Comparison of ENCODE assay signal across 11 mouse cellular contexts in genomic region chr17:7656503-7656902, GRCm38 (mm10).
DNase-seq lines count a peak whose midpoint lies in the region; ATAC-seq and TF ChIP-seq lines count a peak whose summit lies in the region.
"Had no signal": no experiment of that assay in that cellular context is flagged by ENCODE, and none has a peak within 500 bp of the region (broad histone marks: within the 10 kb centered on the region; RNA-seq: fewer than 3 reads in every experiment).

No protein-coding gene starts in this region.

- H3K4me3 ChIP-seq in kidney, adult 2 months (ENCODE audit: insufficient read depth, low read depth, low read length), result no peak overlapping the region
- H3K4me3 ChIP-seq: forebrain, embryonic 12.5 days; lung, embryonic 15.5 days had no signal

- no peak overlapping the region for H3K27ac ChIP-seq in kidney, adult 2 months (ENCODE audit: insufficient read depth, low read depth, low read length)
- H3K27ac ChIP-seq: forebrain, embryonic 12.5 days; lung, embryonic 15.5 days had no signal

- no peak for TF ChIP-seq POLR2A in kidney, adult 2 months (IDR thresholded peaks at IDR 0.05; ENCODE audit: low read depth, low read length)

- peak; percentile 2 for DNase-seq in kidney, adult 9 months
- DNase-seq in kidney, adult 2 months, result no peak
- DNase-seq in 416B (ENCODE audit: low read depth), result peak; percentile 21
- DNase-seq in ES-CJ7 (ENCODE audit: low read depth, low spot score), result peak; percentile 55
- DNase-seq in embryo, embryonic 9.5 days (ENCODE audit: extremely low spot score), result peak; percentile 6
- DNase-seq: kidney, postnatal 4 days; left cerebral cortex, postnatal 4 days had no signal

- H3K4me1 ChIP-seq in kidney, adult 2 months (ENCODE audit: control insufficient read depth, insufficient read depth, low read length), result no peaks in the 10 kb centered on the region
- H3K4me1 ChIP-seq: forebrain, embryonic 12.5 days had no signal

- WGBS in kidney, adult 2 months, result 57% methylated on average over 1 of the region's 1 CpGs

- no peaks in the 10 kb centered on the region for H3K36me3 ChIP-seq in kidney, adult 2 months (ENCODE audit: control insufficient read depth, insufficient read depth, low read length)
- H3K36me3 ChIP-seq: forebrain, embryonic 12.5 days; lung, embryonic 15.5 days had no signal

- TF ChIP-seq CTCF in kidney, adult 2 months (conservative IDR thresholded peaks at IDR 0.05; ENCODE audit: insufficient read depth, insufficient read length, low read depth, low read length), result no peak

- no peak for ATAC-seq in megakaryocyte-erythroid progenitor cell, adult 5-6 weeks (replicated peaks; ENCODE audit: low FRiP score, low TSS enrichment, poor library complexity, severe bottlenecking)
- no peak for ATAC-seq in inflammation-experienced regulatory T-cells, adult 6 months

- no peaks in the 10 kb centered on the region for H3K27me3 ChIP-seq in kidney, adult 2 months (replicated peaks; ENCODE audit: control insufficient read depth, insufficient read depth, low read length)
- H3K27me3 ChIP-seq: forebrain, embryonic 12.5 days; lung, embryonic 15.5 days had no signal
